Mouse (Mus musculus) forebrain, embryonic 10.5 days (tissue): ENCODE data around the gene Ltbp1. TPM values are rescaled to one million over a fixed set of nuclear protein-coding genes. Genes with fewer than 3 reads are reported as not detected.

Experiments
- DNase-seq: peaks from one replicate; pipeline ENCODE4 v3.0.0-alpha.2; 2017; ENCODE audit warnings: low spot score; ENCODE audit errors: extremely low spot score
- H3K27ac ChIP-seq: fragments of 300-500 bp; sonication (generic); 2 replicates; pipeline ENCODE4 v1.5.1; 2016; ENCODE audit warnings: mild to moderate bottlenecking
- H3K27me3 ChIP-seq: fragments of 300-500 bp; sonication (generic); 2 replicates; pipeline ENCODE4 v1.6.1; 2016; ENCODE audit warnings: mild to moderate bottlenecking; ENCODE audit not compliant: poor library complexity, severe bottlenecking
- H3K36me3 ChIP-seq: fragments of 300-500 bp; sonication (generic); replicated peaks from 2 replicates; pipeline ENCODE4 v1.6.1; 2016; ENCODE audit warnings: mild to moderate bottlenecking, moderate library complexity
- H3K4me1 ChIP-seq: fragments of 300-500 bp; sonication (generic); 2 replicates; pipeline ENCODE4 v1.6.1; 2016
- H3K4me3 ChIP-seq: fragments of 300-500 bp; sonication (generic); 2 replicates; pipeline ENCODE4 v1.5.1; 2016; ENCODE audit warnings: mild to moderate bottlenecking, moderate library complexity
- H3K9me3 ChIP-seq: fragments of 300-500 bp; sonication (generic); 2 replicates; pipeline ENCODE4 v1.6.1; 2016; ENCODE audit warnings: mild to moderate bottlenecking, moderate library complexity
- WGBS: fragments of 180-500 bp; shearing (Covaris S2); methylation state at CpG from one replicate; pipeline ENCODE4 v1.1.7; 2016; 5-methylcytosine and 5-hydroxymethylcytosine counted together
- polyA plus RNA-seq: library from polyadenylated mRNA; unstranded; fragments of >200 nt; fragmentation: Nextera tagmentation; extraction: Ambion mirVana; gene quantifications from 2 replicates; pipeline ENCODE4 v1.2.1, GENCODE M21; 2016

Ltbp1 gene
- polyA plus RNA-seq, 1 experiment from 2014 or later = 4.5 TPM

- 0 out of 2 replicates have a peak, but pooled peaks cover 5% of the 10 kb centered on the region for H3K36me3 ChIP-seq
- H3K27ac ChIP-seq = no peak overlapping the region
- 94% methylated on average over 10 of the region's 10 CpGs for WGBS
- no peaks in the 10 kb centered on the region for H3K9me3 ChIP-seq
- no peak overlapping the region for H3K4me3 ChIP-seq
- no peaks in the 10 kb centered on the region for H3K27me3 ChIP-seq
- DNase-seq = no peak
- H3K4me1 ChIP-seq = no peaks in the 10 kb centered on the region
These were observed 384.8 kb downstream of the Ltbp1 start for GRCm38 (mm10) chr17:75390142-75390541.

GRCm38 (mm10) chr17:75391429-75392192 is 386.2 kb downstream of the Ltbp1 start:
- H3K9me3 ChIP-seq = no peaks in the 10 kb centered on the region
- H3K27me3 ChIP-seq = no peaks in the 10 kb centered on the region
- 0 out of 2 replicates have a peak, but pooled peaks cover 5% of the 10 kb centered on the region for H3K36me3 ChIP-seq
- WGBS = 92% methylated on average over 6 of the region's 6 CpGs
- no peak overlapping the region for H3K4me3 ChIP-seq
- H3K27ac ChIP-seq = no peak overlapping the region
- no peak for DNase-seq
- H3K4me1 ChIP-seq = no peaks in the 10 kb centered on the region

GRCm38 (mm10) chr17:75406405-75406804 is 401.0 kb downstream of the Ltbp1 start:
- Histone ChIP-seq H3K9me3 (no peaks in the 10 kb centered on the region), H3K4me3 (no peak overlapping the region), H3K27ac (no peak overlapping the region), H3K36me3 (no peaks in the 10 kb centered on the region), H3K27me3 (no peaks in the 10 kb centered on the region), H3K4me1 (no peaks in the 10 kb centered on the region)
- 81% methylated on average over 4 of the region's 4 CpGs for WGBS
- DNase-seq = no peak

- no peaks in the 10 kb centered on the region for H3K4me1 ChIP-seq
- H3K9me3 ChIP-seq = peaks cover 7% of the 10 kb centered on the region; the same call in 1 of the 2 replicates
- H3K36me3 ChIP-seq = no peaks in the 10 kb centered on the region
- H3K4me3 ChIP-seq = no peak overlapping the region
- H3K27ac ChIP-seq = no peak overlapping the region
- no peaks in the 10 kb centered on the region for H3K27me3 ChIP-seq
- 84% methylated on average over 3 of the region's 3 CpGs for WGBS
- no peak for DNase-seq
These were observed 411.5 kb downstream of the Ltbp1 start for GRCm38 (mm10) chr17:75416861-75417260.

GRCm38 (mm10) chr17:75434152-75434551 is 428.8 kb downstream of the Ltbp1 start:
- Histone ChIP-seq H3K4me3 (no peak overlapping the region), H3K36me3 (no peaks in the 10 kb centered on the region), H3K27me3 (no peaks in the 10 kb centered on the region), H3K4me1 (peaks cover 9% of the 10 kb centered on the region), H3K27ac (no peak overlapping the region), H3K9me3 (no peaks in the 10 kb centered on the region)
- WGBS = 91% methylated on average over 2 of the region's 2 CpGs
- no peak for DNase-seq

DNA sequence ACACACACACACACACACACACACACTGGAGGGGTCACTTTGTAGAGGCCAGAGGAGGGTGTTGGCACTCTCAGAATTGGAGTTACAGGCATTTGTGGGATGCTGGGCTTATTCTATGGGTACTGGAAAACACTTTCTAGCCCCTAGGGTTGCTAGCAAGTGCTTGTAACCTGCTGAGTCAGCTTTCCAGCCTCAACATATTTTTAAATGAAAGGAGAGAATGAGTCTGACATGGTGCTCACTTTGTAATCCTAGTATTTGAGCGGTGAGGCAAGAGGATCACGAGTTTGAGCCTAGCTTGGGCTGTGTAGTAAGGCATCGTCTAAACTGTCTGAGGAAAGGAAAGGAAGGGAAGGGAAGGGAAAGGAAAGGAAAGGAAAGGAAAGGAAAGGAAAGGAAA is 429.5 kb downstream of the Ltbp1 start:
- H3K9me3 ChIP-seq = no peaks in the 10 kb centered on the region
- 81% methylated on average over 3 of the region's 3 CpGs for WGBS
- peaks cover 9% of the 10 kb centered on the region for H3K4me1 ChIP-seq
- H3K36me3 ChIP-seq = no peaks in the 10 kb centered on the region
- DNase-seq = no peak
- no peak overlapping the region for H3K27ac ChIP-seq
- H3K27me3 ChIP-seq = no peaks in the 10 kb centered on the region
- H3K4me3 ChIP-seq = no peak overlapping the region

GRCm38 (mm10) chr17:75435599-75435998 is 430.2 kb downstream of the Ltbp1 start, which contains the start of gene Rasgrp3:
Rasgrp3 (plus strand) TSS chr17:75435896.
- WGBS = 76% methylated on average over 6 of the region's 6 CpGs

GRCm38 (mm10) chr17:75436095-75436494 is 430.7 kb downstream of the Ltbp1 start:
- WGBS = 85% methylated on average over 8 of the region's 8 CpGs
- no peaks in the 10 kb centered on the region for H3K9me3 ChIP-seq
- H3K4me1 ChIP-seq = peaks cover 9% of the 10 kb centered on the region
- no peaks in the 10 kb centered on the region for H3K36me3 ChIP-seq
- H3K27ac ChIP-seq = no peak overlapping the region
- H3K27me3 ChIP-seq = no peaks in the 10 kb centered on the region
- DNase-seq = no peak
- H3K4me3 ChIP-seq = peak overlapping the region; percentile 8; the same call in 1 of the 2 replicates

More at GRCm38 (mm10) chr17:75435599-75435998, 430.2 kb downstream of the Ltbp1 start, which contains the start of gene Rasgrp3:
- no peaks in the 10 kb centered on the region for H3K27me3 ChIP-seq
- no peaks in the 10 kb centered on the region for H3K9me3 ChIP-seq
- peak within 1 kb of the TSS; percentile 8; the same call in 1 of the 2 replicates for H3K4me3 ChIP-seq
- H3K27ac ChIP-seq = no peak within 1 kb of the TSS
- no peak for DNase-seq
- no peaks in the 10 kb centered on the region for H3K36me3 ChIP-seq
- peaks cover 9% of the 10 kb centered on the region for H3K4me1 ChIP-seq

- Histone ChIP-seq H3K27ac (no peak overlapping the region), H3K36me3 (no peaks in the 10 kb centered on the region), H3K4me1 (peaks cover 9% of the 10 kb centered on the region), H3K27me3 (no peaks in the 10 kb centered on the region), H3K9me3 (no peaks in the 10 kb centered on the region), H3K4me3 (no peak overlapping the region)
- DNase-seq = no peak
- WGBS = 90% methylated on average over 6 of the region's 6 CpGs
These were observed 431.5 kb downstream of the Ltbp1 start for GRCm38 (mm10) chr17:75436819-75437218.

DNA sequence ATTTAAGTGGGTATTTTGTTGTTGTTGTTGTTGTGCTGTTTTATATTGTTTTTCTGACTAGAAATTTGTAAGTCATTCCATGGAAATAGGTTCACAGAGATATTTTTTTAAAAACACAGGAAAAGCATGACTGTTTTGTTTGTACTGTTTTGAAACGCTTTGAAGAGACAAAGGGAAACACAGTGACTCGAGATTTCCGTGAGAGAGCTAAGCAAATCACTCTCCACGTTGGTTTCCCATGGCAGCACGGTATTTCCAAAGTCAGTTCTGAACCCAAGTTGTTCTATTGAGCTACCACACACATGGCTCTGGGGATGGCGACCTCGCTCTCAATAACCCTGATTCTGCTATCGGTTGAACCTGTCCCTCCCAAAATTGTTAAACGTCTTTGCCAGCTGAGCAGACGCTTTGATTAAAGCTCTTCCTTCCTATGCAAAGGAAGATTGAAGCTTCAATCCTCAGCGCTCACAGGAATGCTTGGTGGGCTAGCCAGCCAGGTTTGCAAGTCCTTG is 431.9 kb downstream of the Ltbp1 start:
- Histone ChIP-seq H3K9me3 (no peaks in the 10 kb centered on the region), H3K27me3 (no peaks in the 10 kb centered on the region), H3K4me3 (no peak overlapping the region), H3K27ac (no peak overlapping the region), H3K4me1 (peaks cover 8% of the 10 kb centered on the region), H3K36me3 (no peaks in the 10 kb centered on the region)
- WGBS = 79% methylated on average over 11 of the region's 11 CpGs
- no peak for DNase-seq

GRCm38 (mm10) chr17:75438162-75438561 is 432.8 kb downstream of the Ltbp1 start:
- H3K36me3 ChIP-seq = no peaks in the 10 kb centered on the region
- no peaks in the 10 kb centered on the region for H3K9me3 ChIP-seq
- DNase-seq = no peak
- 76% methylated on average over 5 of the region's 5 CpGs for WGBS
- no peak overlapping the region for H3K27ac ChIP-seq
- H3K4me3 ChIP-seq = no peak overlapping the region
- no peaks in the 10 kb centered on the region for H3K27me3 ChIP-seq
- peaks cover 3% of the 10 kb centered on the region; the same call in 1 of the 2 replicates for H3K4me1 ChIP-seq

DNA sequence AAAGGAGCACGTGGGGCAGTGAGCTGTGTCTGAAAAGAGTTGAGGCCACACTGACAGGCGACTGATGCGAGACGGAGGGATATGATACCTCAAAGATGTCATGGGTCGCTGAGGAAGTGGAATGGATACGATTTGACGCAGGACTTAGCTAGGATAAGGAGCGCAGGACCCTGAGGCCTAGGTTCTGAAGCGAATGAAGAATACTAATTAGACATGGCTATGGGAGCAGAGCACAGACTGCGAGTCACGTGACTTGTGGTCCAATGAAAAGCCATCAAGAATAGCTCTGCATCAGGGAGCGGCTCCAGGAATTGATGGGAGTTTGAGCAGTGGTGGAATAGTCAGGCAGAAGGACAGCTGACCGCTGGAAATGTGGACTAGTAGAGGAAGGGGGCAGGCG is 433.7 kb downstream of the Ltbp1 start:
- H3K9me3 ChIP-seq = no peaks in the 10 kb centered on the region
- no peaks in the 10 kb centered on the region for H3K36me3 ChIP-seq
- no peak overlapping the region for H3K27ac ChIP-seq
- peaks cover 3% of the 10 kb centered on the region; the same call in 1 of the 2 replicates for H3K4me1 ChIP-seq
- 83% methylated on average over 14 of the region's 14 CpGs for WGBS
- no peak overlapping the region for H3K4me3 ChIP-seq
- no peaks in the 10 kb centered on the region for H3K27me3 ChIP-seq
- no peak for DNase-seq

- Histone ChIP-seq H3K27me3 (no peaks in the 10 kb centered on the region), H3K9me3 (no peaks in the 10 kb centered on the region), H3K27ac (no peak overlapping the region), H3K4me1 (peaks cover 3% of the 10 kb centered on the region; the same call in 1 of the 2 replicates), H3K36me3 (no peaks in the 10 kb centered on the region), H3K4me3 (no peak overlapping the region)
- DNase-seq = no peak
- WGBS = 91% methylated on average over 7 of the region's 7 CpGs
These were observed 435.3 kb downstream of the Ltbp1 start for GRCm38 (mm10) chr17:75440619-75441018.
